In genomic region chr5:147589814-147590213, GRCm38 (mm10) we compare ENCODE assay signal across 9 mouse cellular contexts.
A peak's percentile ranks its signal among the peaks of the same experiment; 100 is the strongest.
DNase-seq lines count a peak whose midpoint lies in the region; ATAC-seq lines count a peak whose summit lies in the region.
"Had no signal": no experiment of that assay in that cellular context is flagged by ENCODE, and none has a peak within 500 bp of the region (broad histone marks: within the 10 kb centered on the region; RNA-seq: fewer than 3 reads in every experiment).

No protein-coding gene starts in this region.

- no peaks in the 10 kb centered on the region; the same call in 1 of the 2 replicates for H3K9me3 ChIP-seq in forebrain, embryonic 10.5 days
- no peaks in the 10 kb centered on the region for H3K9me3 ChIP-seq in forebrain, embryonic 11.5 days (ENCODE audit: control insufficient read depth, low read length)
- no peaks in the 10 kb centered on the region for H3K9me3 ChIP-seq in limb, embryonic 10.5 days (replicated peaks)
- H3K9me3 ChIP-seq in forebrain, embryonic 13.5 days (replicated peaks), result no peaks in the 10 kb centered on the region
- H3K9me3 ChIP-seq: G1E had no signal

- no peak overlapping the region for H3K4me3 ChIP-seq in forebrain, embryonic 10.5 days
- H3K4me3 ChIP-seq in forebrain, embryonic 11.5 days (ENCODE audit: low read depth, low read length), result no peak overlapping the region
- H3K4me3 ChIP-seq in limb, embryonic 10.5 days, result no peak overlapping the region
- H3K4me3 ChIP-seq in forebrain, embryonic 13.5 days, result no peak overlapping the region

- no peaks in the 10 kb centered on the region for H3K27me3 ChIP-seq in forebrain, embryonic 10.5 days (ENCODE audit: poor library complexity, severe bottlenecking)
- H3K27me3 ChIP-seq in forebrain, embryonic 11.5 days (ENCODE audit: control insufficient read depth, insufficient read depth, low read length), result no peaks in the 10 kb centered on the region
- no peaks in the 10 kb centered on the region for H3K27me3 ChIP-seq in limb, embryonic 10.5 days (ENCODE audit: low read depth, poor library complexity, severe bottlenecking)
- no peaks in the 10 kb centered on the region for H3K27me3 ChIP-seq in forebrain, embryonic 13.5 days

- no peaks in the 10 kb centered on the region for H3K36me3 ChIP-seq in forebrain, embryonic 10.5 days (replicated peaks)
- H3K36me3 ChIP-seq in forebrain, embryonic 11.5 days (ENCODE audit: control insufficient read depth, insufficient read depth, low read length), result no peaks in the 10 kb centered on the region
- no peaks in the 10 kb centered on the region for H3K36me3 ChIP-seq in limb, embryonic 10.5 days
- H3K36me3 ChIP-seq in forebrain, embryonic 13.5 days (ENCODE audit: poor library complexity, severe bottlenecking), result no peaks in the 10 kb centered on the region
- H3K36me3 ChIP-seq: G1E had no signal

- no peak for ATAC-seq in forebrain, embryonic 11.5 days (replicated peaks; ENCODE audit: low FRiP score)
- ATAC-seq in monocyte, adult 5-6 weeks (replicated peaks; ENCODE audit: insufficient number of reproducible peaks, low FRiP score, low TSS enrichment, poor library complexity, severe bottlenecking), result no peak
- no peak for ATAC-seq in forebrain, embryonic 13.5 days

- 75% methylated on average over 12 of the region's 12 CpGs for WGBS in forebrain, embryonic 10.5 days
- WGBS in forebrain, embryonic 11.5 days, result 67% methylated on average over 12 of the region's 12 CpGs
- WGBS in limb, embryonic 10.5 days, result 72% methylated on average over 12 of the region's 12 CpGs
- 71% methylated on average over 12 of the region's 12 CpGs for WGBS in forebrain, embryonic 13.5 days

- no peak overlapping the region for H3K9ac ChIP-seq in forebrain, embryonic 11.5 days (ENCODE audit: low read length)
- H3K9ac ChIP-seq in forebrain, embryonic 13.5 days, result no peak overlapping the region

- peak overlapping the region; percentile 51; the same call in 1 of the 2 replicates for H3K27ac ChIP-seq in forebrain, embryonic 10.5 days
- H3K27ac ChIP-seq in forebrain, embryonic 11.5 days (ENCODE audit: low read depth, low read length), result no peak overlapping the region
- H3K27ac ChIP-seq in limb, embryonic 10.5 days, result peak overlapping the region; percentile 66
- H3K27ac ChIP-seq in forebrain, embryonic 13.5 days, result no peak overlapping the region

- no peak for DNase-seq in forebrain, embryonic 10.5 days (ENCODE audit: extremely low spot score, low spot score)
- no peak for DNase-seq in forebrain, embryonic 11.5 days (ENCODE audit: low spot score)
- DNase-seq in Muller cell, postnatal 12 days (ENCODE audit: inconsistent ontology term), result peak; percentile 86
- DNase-seq in heart, adult 9 months (ENCODE audit: low spot score in 2 of 2), result peak; percentile 24 to 52
- DNase-seq in limb, embryonic 10.5 days (ENCODE audit: low spot score), result no peak
- no peak for DNase-seq in right cerebral cortex, postnatal 14 days

- H3K4me2 ChIP-seq in forebrain, embryonic 11.5 days (ENCODE audit: low read depth, low read length, severe bottlenecking), result no peak overlapping the region
- H3K4me2 ChIP-seq in forebrain, embryonic 13.5 days, result no peak overlapping the region

- H3K4me1 ChIP-seq in forebrain, embryonic 10.5 days, result peaks cover 8% of the 10 kb centered on the region
- H3K4me1 ChIP-seq in forebrain, embryonic 11.5 days (replicated peaks; ENCODE audit: control insufficient read depth, insufficient read depth, low read length), result no peaks in the 10 kb centered on the region
- H3K4me1 ChIP-seq in limb, embryonic 10.5 days, result 0 out of 2 replicates have a peak, but pooled peaks cover 6% of the 10 kb centered on the region
- H3K4me1 ChIP-seq in forebrain, embryonic 13.5 days, result no peaks in the 10 kb centered on the region

Comparison
In these comparisons a context has a peak if more than half of its experiments do, and no peak if none do; other contexts are left out.
1. H3K27ac ChIP-seq: peak in forebrain, embryonic 10.5 days (single experiment) and limb, embryonic 10.5 days (single experiment); none in forebrain, embryonic 11.5 days (single experiment) and forebrain, embryonic 13.5 days (single experiment).
2. DNase-seq: peak in Muller cell, postnatal 12 days (single experiment) and heart, adult 9 months (2 of 2); none in forebrain, embryonic 10.5 days (single experiment), forebrain, embryonic 11.5 days (single experiment), limb, embryonic 10.5 days (single experiment) and right cerebral cortex, postnatal 14 days (single experiment).